Mouse (Mus musculus) urinary bladder, postnatal 0 days (tissue): ENCODE data around the gene Mrap2. TPM values are rescaled to one million over a fixed set of nuclear protein-coding genes. Genes with fewer than 3 reads are reported as not detected.

ENCODE experiments used
- polyA plus RNA-seq: library from polyadenylated mRNA; unstranded; fragments of >200 nt; fragmentation: Nextera tagmentation; extraction: Ambion mirVana; gene quantifications from 2 replicates; pipeline ENCODE4 v1.2.1, GENCODE M21; 2015

Gene Mrap2
- polyA plus RNA-seq = not detected in 2 replicates

DNA sequence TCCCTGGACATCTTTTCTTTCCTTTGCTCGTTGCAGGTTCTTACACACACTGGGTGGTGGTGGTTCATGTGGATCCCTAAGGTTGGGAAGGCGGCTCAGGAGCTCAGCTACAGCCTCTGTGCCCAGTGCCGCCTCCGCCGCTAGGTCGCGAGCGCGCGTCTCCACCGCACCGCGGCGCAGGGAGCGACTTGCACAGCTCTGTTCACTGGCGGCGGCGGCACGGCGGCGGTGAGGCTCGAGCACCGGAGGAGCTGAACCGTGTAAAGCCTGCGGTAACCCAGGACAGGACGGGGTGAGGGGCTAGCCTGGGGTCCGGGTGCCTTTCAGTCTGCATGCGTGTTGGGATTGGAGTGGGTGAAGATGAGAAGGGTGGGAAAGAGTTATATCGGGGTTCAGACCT, at the start of gene Mrap2:
Gene Mrap2 (plus strand): TSS at position 201 of the 400 bp plus-strand sequence.

Other genes with a start within 250 kb of the Mrap2 start
- not detected in 2 replicates for gene Ripply2, start 128.8 kb upstream of the Mrap2 start, polyA plus RNA-seq
- 45.3 and 47.8 TPM in 2 replicates for gene Cyb5r4, start 122.3 kb upstream of the Mrap2 start, polyA plus RNA-seq
- gene Cep162, start 111.2 kb downstream of the Mrap2 start, polyA plus RNA-seq = 2.5 and 2.7 TPM in 2 replicates